Mouse (Mus musculus) intestine, embryonic 16.5 days (tissue): ENCODE measurements around the gene Lrrc3c. TPM values are rescaled to one million over a fixed set of nuclear protein-coding genes. Genes with fewer than 3 reads are reported as not detected.
"Not testable (repeated sequence)": the region's sequence is repeated elsewhere in the genome, so short reads cannot be mapped to it uniquely, and the experiment has no call there.

Experiments used
- ATAC-seq: fragments of 200-750 bp; cut with Nextera tagmentation; 2 replicates; pipeline ENCODE4 v1.8.0; 2017; ENCODE audit warnings: moderate TSS enrichment, moderate library complexity
- H3K27ac ChIP-seq: fragments of 300-500 bp; sonication (generic); 2 replicates; pipeline ENCODE4 v1.5.1; 2014; ENCODE audit warnings: mild to moderate bottlenecking, low read length
- H3K27me3 ChIP-seq: fragments of 300-500 bp; sonication (generic); replicated peaks from 2 replicates; pipeline ENCODE4 v1.6.1; 2014; ENCODE audit warnings: low read length, control low read depth, mixed read lengths; ENCODE audit not compliant: control insufficient read depth, insufficient read depth
- H3K36me3 ChIP-seq: fragments of 300-500 bp; sonication (generic); 2 replicates; pipeline ENCODE4 v1.6.1; 2014; ENCODE audit warnings: low read length, control low read depth; ENCODE audit not compliant: control insufficient read depth, insufficient read depth
- H3K4me1 ChIP-seq: fragments of 300-500 bp; sonication (generic); 2 replicates; pipeline ENCODE4 v1.6.1; 2014; ENCODE audit warnings: low read length, control low read depth, mixed read lengths; ENCODE audit not compliant: control insufficient read depth, insufficient read depth
- H3K4me2 ChIP-seq: fragments of 300-500 bp; sonication (generic); 2 replicates; pipeline ENCODE4 v1.6.1; 2014; ENCODE audit warnings: low read depth, low read length, control low read depth
- H3K4me3 ChIP-seq: fragments of 300-500 bp; sonication (generic); 2 replicates; pipeline ENCODE4 v1.5.1; 2014; ENCODE audit warnings: mild to moderate bottlenecking, low read length
- H3K9ac ChIP-seq: fragments of 300-500 bp; sonication (generic); 2 replicates; pipeline ENCODE4 v1.6.1; 2014; ENCODE audit warnings: low read depth, low read length
- H3K9me3 ChIP-seq: fragments of 300-500 bp; sonication (generic); 2 replicates; pipeline ENCODE4 v1.6.1; 2016; ENCODE audit warnings: low read length, control low read depth; ENCODE audit not compliant: control insufficient read depth
- WGBS: fragments of 180-500 bp; shearing (Covaris S2); extraction: QIAGEN DNeasy Blood & Tissue Kit; methylation state at CpG from one replicate; pipeline ENCODE4 v1.1.7; 2014; 5-methylcytosine and 5-hydroxymethylcytosine counted together
- polyA plus RNA-seq: library from polyadenylated mRNA; unstranded; fragments of >200 nt; fragmentation: Nextera tagmentation; extraction: Ambion mirVana; gene quantifications from 2 replicates; pipeline ENCODE4 v1.2.1, GENCODE M21; 2015

The Lrrc3c gene
- polyA plus RNA-seq, 1 experiment from 2014 or later: not detected

DNA sequence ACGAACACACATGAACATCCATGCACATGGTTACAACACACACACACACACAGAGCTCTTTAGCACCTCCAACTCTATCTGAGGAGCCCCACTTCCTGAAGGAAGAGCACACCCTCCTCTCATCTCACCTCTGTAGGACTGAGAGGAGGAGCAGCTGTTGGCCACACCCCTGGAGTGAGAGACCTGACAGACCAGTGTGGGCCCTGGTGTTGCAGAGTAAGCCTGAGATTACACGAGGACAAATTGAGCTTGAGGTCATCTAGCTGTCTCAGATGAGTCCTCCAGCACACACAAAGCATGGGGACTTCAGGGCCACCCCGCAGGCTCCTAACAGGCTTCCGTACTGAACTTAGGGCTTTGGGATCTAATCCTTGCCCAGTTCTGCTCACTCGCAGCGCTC lies 6.8 kb downstream of the Lrrc3c start:
- H3K36me3 ChIP-seq, H3K4me2 ChIP-seq, H3K27me3 ChIP-seq, H3K4me3 ChIP-seq, H3K4me1 ChIP-seq, H3K9ac ChIP-seq, H3K9me3 ChIP-seq, H3K27ac ChIP-seq, ATAC-seq: not testable (repeated sequence)
- 65% methylated on average over 6 of the region's 6 CpGs for WGBS

DNA sequence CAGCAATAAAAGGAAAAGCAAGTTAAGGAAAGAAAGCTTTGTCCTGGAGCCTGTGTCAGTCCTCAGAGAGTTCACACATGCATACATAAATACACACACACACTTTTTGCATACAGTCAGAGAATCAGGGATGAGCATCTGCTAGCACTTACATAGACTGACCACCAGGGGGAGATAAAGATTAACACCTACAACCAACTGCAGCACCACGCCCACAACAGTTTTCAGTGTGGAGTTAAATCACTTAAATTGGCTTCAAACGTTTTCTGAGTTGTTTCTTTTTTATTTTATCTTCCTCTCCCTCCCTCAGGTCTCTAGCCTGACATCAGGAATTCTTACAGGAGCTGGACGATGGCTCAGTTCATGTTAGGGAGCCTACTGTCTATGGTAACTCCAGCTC lies 8.7 kb downstream of the Lrrc3c start:
- Histone ChIP-seq H3K9me3 (no peaks in the 10 kb centered on the region; the same call in 1 of the 2 replicates), H3K4me2 (no peak overlapping the region), H3K27me3 (no peaks in the 10 kb centered on the region), H3K36me3 (no peaks in the 10 kb centered on the region), H3K4me3 (no peak overlapping the region), H3K9ac (no peak overlapping the region), H3K27ac (no peak overlapping the region), H3K4me1 (peaks cover 5% of the 10 kb centered on the region; the same call in 1 of the 2 replicates)
- WGBS: 11% methylated on average over 3 of the region's 3 CpGs
- no peak for ATAC-seq

DNA sequence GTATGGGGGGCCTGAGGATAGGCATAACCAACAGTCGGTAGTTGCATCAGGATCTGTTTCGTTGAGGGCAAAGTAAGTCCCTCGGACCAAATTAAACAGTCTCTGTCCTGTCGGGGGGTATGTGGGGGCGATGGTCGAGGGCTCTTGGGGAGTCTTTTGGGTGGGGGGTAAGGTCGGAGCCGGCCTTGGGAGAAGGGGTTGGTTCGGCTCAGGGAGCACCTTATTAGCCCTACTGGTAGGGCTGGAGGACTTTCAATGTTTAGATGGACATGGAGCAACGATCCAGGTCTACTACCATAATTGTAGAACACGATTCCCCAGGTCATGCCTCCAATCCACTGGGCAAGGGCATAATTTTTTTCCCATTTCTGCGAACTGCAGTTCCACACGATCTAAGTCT lies 22.7 kb downstream of the Lrrc3c start:
- WGBS: 95% methylated on average over 13 of the region's 13 CpGs

DNA sequence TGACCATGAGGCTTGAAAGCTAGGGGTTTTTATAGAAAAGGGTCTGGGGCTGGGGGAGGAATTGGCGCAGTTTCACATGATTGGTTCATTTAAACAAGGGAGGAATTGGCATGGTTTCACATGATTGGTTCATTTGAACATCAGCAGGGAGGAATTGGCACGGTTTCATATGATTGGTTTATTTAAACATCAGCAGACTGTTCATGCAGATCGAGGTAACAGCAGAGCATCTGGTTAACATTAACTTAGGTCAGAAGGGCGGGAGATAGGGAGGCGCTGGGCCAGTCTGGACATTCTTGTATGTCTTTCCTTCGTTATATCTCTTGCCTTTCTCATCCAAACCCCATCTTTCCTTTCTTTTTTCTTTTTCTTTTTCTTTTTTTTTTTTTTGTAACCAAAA lies 25.9 kb downstream of the Lrrc3c start:
- ATAC-seq, H3K4me2 ChIP-seq, H3K4me3 ChIP-seq, H3K27me3 ChIP-seq, H3K27ac ChIP-seq, H3K9me3 ChIP-seq, H3K4me1 ChIP-seq, H3K36me3 ChIP-seq, H3K9ac ChIP-seq: not testable (repeated sequence)
- 82% methylated on average over 6 of the region's 6 CpGs for WGBS

More for the DNA sequence above, 22.7 kb downstream of the Lrrc3c start:
- Histone ChIP-seq H3K36me3 (no peaks in the 10 kb centered on the region), H3K4me1 (no peaks in the 10 kb centered on the region), H3K27ac (no peak overlapping the region), H3K4me2 (no peak overlapping the region), H3K9ac (no peak overlapping the region), H3K9me3 (no peaks in the 10 kb centered on the region), H3K27me3 (no peaks in the 10 kb centered on the region), H3K4me3 (no peak overlapping the region)
- no peak for ATAC-seq

DNA sequence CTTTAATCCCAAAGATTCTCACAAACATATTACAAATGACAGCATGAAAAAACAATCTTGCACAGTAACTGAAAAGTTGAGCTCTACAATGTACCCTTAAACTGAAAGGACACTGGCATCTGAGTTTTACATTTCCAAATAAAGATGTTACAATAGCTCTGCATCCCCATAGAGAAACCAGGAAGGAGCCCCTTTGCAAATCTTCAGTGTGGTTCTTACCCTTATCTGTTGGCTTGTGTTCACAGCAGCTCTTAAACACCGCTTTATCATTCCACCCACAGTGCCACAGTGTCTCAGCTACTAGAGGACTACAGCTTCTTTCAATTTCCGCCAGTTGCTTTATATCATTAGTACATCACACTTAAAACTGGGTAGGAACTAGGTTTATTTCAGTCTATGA lies 26.3 kb downstream of the Lrrc3c start:
- H3K9ac ChIP-seq, H3K4me1 ChIP-seq: not testable (repeated sequence)
- 93% methylated on average over 2 of the region's 2 CpGs for WGBS

DNA sequence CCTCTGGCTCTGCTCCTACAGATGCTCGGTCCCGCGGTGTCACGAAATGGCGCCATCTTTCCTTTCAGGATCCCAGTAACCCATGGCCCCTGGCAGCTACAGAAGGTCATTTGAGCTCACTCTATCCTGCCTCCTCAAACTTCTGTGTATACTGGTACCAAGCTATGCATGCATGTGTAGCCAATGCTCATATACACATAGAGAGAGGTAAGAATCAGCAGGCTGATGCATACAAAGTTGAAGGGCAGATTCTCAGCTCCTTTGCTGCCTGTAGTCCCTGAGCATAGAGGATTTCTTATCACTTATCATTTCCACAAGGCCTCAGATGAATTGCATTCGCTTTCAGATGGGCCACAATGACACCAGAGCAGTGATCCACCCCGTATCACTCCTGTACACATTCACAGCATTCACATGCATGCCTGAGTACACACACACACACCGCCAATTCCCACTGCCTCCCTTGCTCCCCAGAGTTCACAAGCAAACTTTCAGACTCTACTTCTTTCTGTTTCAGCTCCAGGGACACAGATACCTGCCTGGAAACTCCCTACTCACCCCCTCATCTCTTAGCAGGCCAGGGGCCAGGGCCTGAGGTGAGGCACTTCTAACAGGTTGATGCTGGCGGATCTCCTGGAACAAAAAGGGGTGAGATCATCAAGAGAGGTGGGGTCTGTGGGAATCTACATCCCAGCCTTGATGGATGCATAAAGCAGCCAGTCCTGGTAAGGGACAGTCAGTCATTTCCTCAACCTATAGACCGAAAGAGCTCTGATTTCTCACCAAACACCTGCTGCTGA lies 27.7 kb downstream of the Lrrc3c start, which contains the start of the genes Gm12355 and Gsdma3:
TSS of gene Gm12355 (minus strand) at position 51 of the 800 bp plus-strand sequence.
TSS of gene Gsdma3 (plus strand) at position 750 of the 800 bp plus-strand sequence.
- no peak within 1 kb of the TSS for H3K4me2 ChIP-seq
- WGBS: 89% methylated on average over 10 of the region's 10 CpGs

More for the DNA sequence above, 26.3 kb downstream of the Lrrc3c start:
- H3K9me3 ChIP-seq, ATAC-seq, H3K27me3 ChIP-seq, H3K36me3 ChIP-seq, H3K4me3 ChIP-seq, H3K27ac ChIP-seq, H3K4me2 ChIP-seq: not testable (repeated sequence)

DNA sequence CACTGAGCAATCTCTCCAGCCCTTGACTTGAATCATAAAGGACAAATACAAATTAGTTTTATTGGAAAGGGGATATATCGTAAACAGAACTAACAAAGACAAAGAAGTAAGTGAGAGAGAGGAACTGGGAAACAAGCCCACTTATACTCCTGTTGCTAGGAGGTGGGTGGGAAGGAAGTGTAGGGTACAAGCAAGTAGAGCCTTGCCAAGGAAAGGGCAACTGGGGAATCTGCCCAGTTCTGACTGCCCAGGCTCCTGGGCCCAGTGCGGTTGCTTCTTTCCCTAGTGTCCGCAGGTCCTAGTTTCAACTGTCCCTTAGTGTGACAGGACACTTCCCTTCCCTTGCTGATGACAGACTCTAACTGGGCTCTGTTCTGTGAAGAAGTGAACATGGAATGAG lies 30.6 kb downstream of the Lrrc3c start:
- no peak for ATAC-seq

More for the DNA sequence above, 27.7 kb downstream of the Lrrc3c start, which contains the start of the genes Gm12355 and Gsdma3:
- no peak for ATAC-seq
- Histone ChIP-seq H3K36me3 (no peaks in the 10 kb centered on the region), H3K4me3 (no peak within 1 kb of the TSS), H3K27me3 (no peaks in the 10 kb centered on the region), H3K27ac (no peak within 1 kb of the TSS), H3K4me1 (no peaks in the 10 kb centered on the region), H3K9ac (no peak within 1 kb of the TSS), H3K9me3 (no peaks in the 10 kb centered on the region)

DNA sequence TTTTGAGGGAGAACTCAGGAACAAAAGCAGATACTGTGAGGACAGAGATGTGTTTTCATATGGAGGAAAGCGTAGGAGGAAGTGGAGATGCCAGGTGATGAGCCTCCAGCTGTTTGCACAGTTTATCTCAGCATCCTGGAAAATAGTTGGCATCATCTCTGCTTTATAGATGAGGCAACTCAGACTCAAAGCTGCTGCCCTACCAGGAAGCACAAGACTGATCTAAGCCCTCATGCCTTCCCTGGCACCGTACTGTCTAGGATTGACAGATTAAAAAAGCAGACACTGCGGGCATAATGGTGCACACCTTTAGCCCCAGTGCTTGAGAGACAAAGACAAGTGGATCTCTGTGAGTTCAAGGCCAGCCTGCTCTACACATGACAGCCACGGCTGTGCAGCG lies 32.6 kb downstream of the Lrrc3c start:
- H3K36me3 ChIP-seq: no peaks in the 10 kb centered on the region
- no peaks in the 10 kb centered on the region for H3K9me3 ChIP-seq
- no peak overlapping the region for H3K27ac ChIP-seq
- no peaks in the 10 kb centered on the region for H3K27me3 ChIP-seq
- no peak overlapping the region for H3K9ac ChIP-seq
- no peak for ATAC-seq
- H3K4me3 ChIP-seq: no peak overlapping the region
- 84% methylated on average over 5 of the region's 5 CpGs for WGBS
- H3K4me2 ChIP-seq: no peak overlapping the region
- H3K4me1 ChIP-seq: no peaks in the 10 kb centered on the region

More for the DNA sequence above, 30.6 kb downstream of the Lrrc3c start:
- 95% methylated on average over 3 of the region's 3 CpGs for WGBS
- H3K27me3 ChIP-seq: no peaks in the 10 kb centered on the region
- no peak overlapping the region for H3K27ac ChIP-seq
- no peaks in the 10 kb centered on the region for H3K9me3 ChIP-seq
- no peaks in the 10 kb centered on the region for H3K4me1 ChIP-seq
- H3K4me2 ChIP-seq: no peak overlapping the region
- H3K4me3 ChIP-seq: no peak overlapping the region
- no peak overlapping the region for H3K9ac ChIP-seq
- H3K36me3 ChIP-seq: no peaks in the 10 kb centered on the region

DNA sequence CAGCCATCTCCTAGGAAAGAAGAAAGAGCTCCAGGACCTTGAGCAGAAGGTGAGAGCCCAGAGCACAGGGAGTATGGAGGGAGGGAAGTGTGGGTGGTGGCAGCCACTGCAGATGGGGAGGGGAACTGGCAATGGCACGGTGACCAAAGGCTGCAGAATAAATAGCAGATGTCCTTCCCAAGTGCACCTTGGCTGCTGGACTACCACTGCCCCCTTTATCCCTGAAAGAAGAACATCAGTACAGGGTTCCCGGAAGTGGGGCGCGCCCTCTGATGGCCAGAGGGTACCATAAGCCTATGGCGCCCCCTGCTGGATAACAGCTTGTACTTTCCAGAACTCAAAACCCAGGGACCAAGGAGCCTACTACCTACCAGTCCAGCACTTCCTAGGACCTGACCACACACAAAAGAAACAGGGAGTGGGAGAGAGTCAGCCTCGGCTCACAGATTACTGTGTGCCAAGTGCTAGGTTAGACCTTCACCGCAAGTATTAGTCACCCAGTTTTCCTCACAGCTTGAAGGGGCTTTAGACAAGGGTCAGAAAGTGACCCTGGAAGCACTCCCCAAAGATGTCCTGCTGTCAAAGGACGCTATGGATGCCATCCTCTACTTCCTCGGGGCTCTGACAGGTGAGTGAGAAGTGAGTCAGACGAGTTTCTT lies 37.4 kb downstream of the Lrrc3c start:
- 35% methylated on average over 10 of the region's 10 CpGs for whole genome bisulfite sequencing
- not testable (repeated sequence) for H3K27ac ChIP-seq, H3K4me1 ChIP-seq, H3K27me3 ChIP-seq, ATAC-seq, H3K4me2 ChIP-seq, H3K36me3 ChIP-seq, H3K4me3 ChIP-seq, H3K9me3 ChIP-seq, H3K9ac ChIP-seq
